Mouse (Mus musculus): ENCODE measurements around the gene Sntb2.

DNA sequence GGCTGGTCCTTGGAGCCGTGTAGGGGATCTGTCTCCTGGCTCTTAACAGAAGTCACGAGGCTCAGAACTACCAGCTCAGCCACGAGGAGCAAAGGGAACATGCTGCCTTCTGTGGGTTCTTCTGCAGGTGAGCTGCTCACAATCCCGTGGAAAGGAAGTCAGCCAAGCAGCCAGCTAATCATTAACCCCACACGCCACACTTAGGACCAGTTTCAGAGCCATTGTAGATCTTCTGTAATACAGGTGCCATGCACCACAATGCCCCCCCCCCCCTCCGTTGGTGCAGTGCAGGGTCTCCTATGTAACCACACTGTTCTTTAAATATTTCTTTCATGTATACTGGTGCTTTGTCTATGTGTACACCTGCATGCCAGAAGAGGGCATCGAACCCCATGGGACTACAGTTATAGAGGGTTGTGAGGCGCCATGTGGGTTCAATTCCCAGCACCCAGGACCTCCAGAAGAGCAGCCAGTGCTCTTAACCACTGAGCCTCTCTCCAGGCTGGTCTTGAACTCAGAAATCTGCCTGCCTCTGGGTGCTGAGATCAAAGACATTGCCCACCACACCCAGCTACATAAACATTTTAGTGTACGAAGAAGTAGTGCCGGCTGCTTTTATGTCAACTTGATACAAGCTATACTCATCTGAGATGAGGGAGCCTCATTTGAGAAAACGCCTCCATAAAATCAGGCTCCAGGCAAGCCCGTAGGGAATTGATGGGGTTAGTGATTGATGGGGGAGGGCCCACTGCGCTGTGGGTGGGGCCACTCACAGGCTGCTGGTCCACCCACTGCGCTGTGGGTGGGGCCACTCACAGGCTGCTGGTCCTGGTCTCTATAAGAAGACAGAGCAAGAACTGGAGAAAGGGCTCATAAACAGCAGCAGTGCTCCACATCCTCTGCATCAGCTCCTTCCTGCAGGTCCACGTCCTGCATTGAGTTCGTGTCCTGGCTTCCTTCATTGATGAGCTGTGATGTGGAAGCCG is 130.3 kb downstream of the Sntb2 start, which contains the start of gene Tmed6:
- TF ChIP-seq CTCF (IDR thresholded peaks at IDR 0.05; ENCODE audit: low read depth) (no peak), EP300 (optimal IDR thresholded peaks at IDR 0.05) (no peak)
